18 mouse cellular contexts compared by ENCODE assay signal in the genomic region with DNA sequence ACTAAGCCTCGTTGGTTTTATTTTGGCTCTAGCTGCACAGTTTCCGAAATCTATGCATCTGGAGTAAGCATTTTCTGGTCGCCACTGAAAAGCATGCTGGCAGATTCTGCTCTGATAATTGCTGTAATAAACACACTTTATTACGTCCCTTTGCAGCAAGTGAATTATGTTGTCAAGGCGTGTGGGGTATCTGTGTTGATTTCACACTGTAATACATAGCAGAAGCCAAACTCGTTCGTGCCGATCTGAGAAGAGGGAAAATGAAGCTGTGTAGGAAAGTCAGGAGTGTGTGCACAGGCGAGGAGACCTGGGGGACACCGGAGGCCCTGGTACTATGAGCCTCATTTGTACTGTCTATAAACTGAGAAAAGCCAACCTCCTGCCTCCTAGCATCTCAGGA. TPM values are rescaled to one million over a fixed set of nuclear protein-coding genes. Genes with fewer than 3 reads are reported as not detected.
DNase-seq lines count a peak whose midpoint lies in the region; ATAC-seq and TF ChIP-seq lines count a peak whose summit lies in the region.
"Had no signal": no experiment of that assay in that cellular context is flagged by ENCODE, and none has a peak within 500 bp of the region (broad histone marks: within the 10 kb centered on the region; RNA-seq: fewer than 3 reads in every experiment).

No protein-coding gene starts in this region.

- no peak overlapping the region for H3K9ac ChIP-seq in hindbrain, embryonic 13.5 days
- no peak overlapping the region; the same call in 1 of the 2 replicates for H3K9ac ChIP-seq in neural tube, embryonic 13.5 days
- peak overlapping the region; percentile 6; the same call in 1 of the 2 replicates for H3K9ac ChIP-seq in hindbrain, embryonic 16.5 days (ENCODE audit: low read depth, low read length)
- no peak overlapping the region for H3K9ac ChIP-seq in lung, postnatal 0 days (replicated peaks; ENCODE audit: low read depth)

- 67% methylated on average over 10 of the region's 10 CpGs for WGBS in hindbrain, embryonic 13.5 days
- 88% methylated on average over 10 of the region's 10 CpGs for WGBS in hindbrain, embryonic 10.5 days
- 30% methylated on average over 10 of the region's 10 CpGs for WGBS in neural tube, embryonic 13.5 days
- WGBS in hindbrain, embryonic 16.5 days, result 55% methylated on average over 10 of the region's 10 CpGs
- 69% methylated on average over 10 of the region's 10 CpGs for WGBS in lung, postnatal 0 days

- no peaks in the 10 kb centered on the region for H3K27me3 ChIP-seq in hindbrain, embryonic 13.5 days
- peaks cover 20% of the 10 kb centered on the region; the same call in 1 of the 2 replicates for H3K27me3 ChIP-seq in hindbrain, embryonic 10.5 days (ENCODE audit: insufficient read depth, poor library complexity, severe bottlenecking)
- H3K27me3 ChIP-seq in neural tube, embryonic 13.5 days, result no peaks in the 10 kb centered on the region
- no peaks in the 10 kb centered on the region for H3K27me3 ChIP-seq in hindbrain, embryonic 16.5 days (replicated peaks; ENCODE audit: control insufficient read depth, insufficient read depth, low read length)
- H3K27me3 ChIP-seq in lung, postnatal 0 days (replicated peaks; ENCODE audit: insufficient read depth, low read length), result no peaks in the 10 kb centered on the region

- peaks cover 17% of the 10 kb centered on the region for H3K36me3 ChIP-seq in hindbrain, embryonic 13.5 days
- no peaks in the 10 kb centered on the region for H3K36me3 ChIP-seq in hindbrain, embryonic 10.5 days
- H3K36me3 ChIP-seq in neural tube, embryonic 13.5 days, result peaks cover 18% of the 10 kb centered on the region
- H3K36me3 ChIP-seq in hindbrain, embryonic 16.5 days (ENCODE audit: control insufficient read depth, insufficient read depth, low read length), result no peaks in the 10 kb centered on the region
- H3K36me3 ChIP-seq in lung, postnatal 0 days (ENCODE audit: insufficient read depth, low read length), result no peaks in the 10 kb centered on the region

- H3K9me3 ChIP-seq in hindbrain, embryonic 13.5 days, result no peaks in the 10 kb centered on the region
- H3K9me3 ChIP-seq in hindbrain, embryonic 10.5 days, result no peaks in the 10 kb centered on the region
- no peaks in the 10 kb centered on the region for H3K9me3 ChIP-seq in neural tube, embryonic 13.5 days
- H3K9me3 ChIP-seq in hindbrain, embryonic 16.5 days (ENCODE audit: control insufficient read depth, low read length), result no peaks in the 10 kb centered on the region
- no peaks in the 10 kb centered on the region for H3K9me3 ChIP-seq in lung, postnatal 0 days (ENCODE audit: low read length)

- no peak for DNase-seq in hindbrain, embryonic 10.5 days (ENCODE audit: low spot score)
- DNase-seq in neural tube, embryonic 10.5 days (ENCODE audit: extremely low spot score, low spot score), result no peak
- no peak for DNase-seq in embryo, embryonic 10 days (ENCODE audit: low spot score)
- DNase-seq in lung, postnatal 0 days (ENCODE audit: low spot score), result no peak
- DNase-seq: B cell, adult 2 months; cerebellum, adult 9-10 months; kidney, adult 11 months; kidney, postnatal 10 days; lung, adult 18-20 months; lung, postnatal 4 days had no signal

- H3K27ac ChIP-seq in hindbrain, embryonic 13.5 days, result peak overlapping the region; percentile 78
- H3K27ac ChIP-seq in hindbrain, embryonic 10.5 days, result no peak overlapping the region
- H3K27ac ChIP-seq in neural tube, embryonic 13.5 days (replicated peaks), result peak overlapping the region; percentile 81
- peak overlapping the region; percentile 52; the same call in 1 of the 2 replicates for H3K27ac ChIP-seq in hindbrain, embryonic 16.5 days (ENCODE audit: low read depth, low read length)
- H3K27ac ChIP-seq in lung, postnatal 0 days (ENCODE audit: low read length), result no peak overlapping the region

- peaks cover 83% of the 10 kb centered on the region for H3K4me1 ChIP-seq in hindbrain, embryonic 13.5 days (replicated peaks)
- H3K4me1 ChIP-seq in hindbrain, embryonic 10.5 days (replicated peaks), result peaks cover 74% of the 10 kb centered on the region
- H3K4me1 ChIP-seq in neural tube, embryonic 13.5 days (replicated peaks), result peaks cover 81% of the 10 kb centered on the region
- H3K4me1 ChIP-seq in hindbrain, embryonic 16.5 days (ENCODE audit: control insufficient read depth, insufficient read depth, low read depth, low read length), result peaks cover 44% of the 10 kb centered on the region
- peaks cover 14% of the 10 kb centered on the region; the same call in 1 of the 2 replicates for H3K4me1 ChIP-seq in lung, postnatal 0 days (ENCODE audit: insufficient read depth, low read depth, low read length)

- no peak for TF ChIP-seq CTCF in lung, postnatal 0 days (IDR thresholded peaks at IDR 0.05)

- no peak overlapping the region for H3K4me2 ChIP-seq in hindbrain, embryonic 13.5 days
- H3K4me2 ChIP-seq in neural tube, embryonic 13.5 days, result no peak overlapping the region
- no peak overlapping the region for H3K4me2 ChIP-seq in hindbrain, embryonic 16.5 days (ENCODE audit: low read length)
- H3K4me2 ChIP-seq in lung, postnatal 0 days (replicated peaks; ENCODE audit: low read depth, low read length), result no peak overlapping the region

- no peak overlapping the region for H3K4me3 ChIP-seq in hindbrain, embryonic 13.5 days
- H3K4me3 ChIP-seq in hindbrain, embryonic 10.5 days, result no peak overlapping the region
- H3K4me3 ChIP-seq in neural tube, embryonic 13.5 days, result no peak overlapping the region
- no peak overlapping the region for H3K4me3 ChIP-seq in hindbrain, embryonic 16.5 days (ENCODE audit: low read length)
- H3K4me3 ChIP-seq in lung, postnatal 0 days (ENCODE audit: low read depth, low read length), result no peak overlapping the region

- no peak for TF ChIP-seq EP300 in lung, postnatal 0 days (IDR thresholded peaks at IDR 0.05)

- ATAC-seq in hindbrain, embryonic 13.5 days (ENCODE audit: low FRiP score), result no peak
- ATAC-seq in neural tube, embryonic 13.5 days (ENCODE audit: low read depth), result peak; percentile 56
- 0 out of 2 replicates have a peak, but pooled peaks have one; percentile 5 for ATAC-seq in hindbrain, embryonic 16.5 days
- ATAC-seq in lung, postnatal 0 days, result no peak

RNA-seq across cellular contexts. Expression of gene AC124108.1, which starts 18.1 kb away (rescaled TPM):
- 4.2 and 4.8 TPM in 2 replicates for polyA plus RNA-seq in hindbrain, embryonic 13.5 days (2015; fragmentation: Nextera tagmentation; extraction: Ambion mirVana)
- polyA plus RNA-seq in hindbrain, embryonic 10.5 days (2016; fragmentation: Nextera tagmentation; extraction: Ambion mirVana), result 1.6 and 2.8 TPM in 2 replicates
- 2.7 and 3.5 TPM in 2 replicates for polyA plus RNA-seq in neural tube, embryonic 13.5 days (2015; fragmentation: Nextera tagmentation; extraction: Ambion mirVana)
- 1.8 and 2.3 TPM in 2 replicates for polyA plus RNA-seq in hindbrain, embryonic 16.5 days (2015; fragmentation: Nextera tagmentation; extraction: Ambion mirVana)
- polyA plus RNA-seq in lung, postnatal 0 days (2015; fragmentation: Nextera tagmentation; extraction: Ambion mirVana), result not detected in 2 replicates
- polyA plus RNA-seq: heart, embryonic 16.5 days; liver, adult 2 months; small intestine, adult 2 months had no signal

RNA-seq across cellular contexts. Expression of gene Lemd1, which starts 18.2 kb away (rescaled TPM):
- 24.8 and 25.7 TPM in 2 replicates for polyA plus RNA-seq in hindbrain, embryonic 13.5 days (2015; fragmentation: Nextera tagmentation; extraction: Ambion mirVana)
- 2.6 and 7.7 TPM in 2 replicates for polyA plus RNA-seq in hindbrain, embryonic 10.5 days (2016; fragmentation: Nextera tagmentation; extraction: Ambion mirVana)
- 19.1 and 22.6 TPM in 2 replicates for polyA plus RNA-seq in neural tube, embryonic 13.5 days (2015; fragmentation: Nextera tagmentation; extraction: Ambion mirVana)
- 11.4 and 14.0 TPM in 2 replicates for polyA plus RNA-seq in hindbrain, embryonic 16.5 days (2015; fragmentation: Nextera tagmentation; extraction: Ambion mirVana)
- 0.79 TPM in 1 of 2 replicates, not detected in the other for polyA plus RNA-seq in lung, postnatal 0 days (2015; fragmentation: Nextera tagmentation; extraction: Ambion mirVana)
- polyA plus RNA-seq: heart, embryonic 16.5 days; liver, adult 2 months had no signal

RNA-seq across cellular contexts. Expression of gene Gm10188, which starts 20.2 kb away (rescaled TPM):
- 0.63 and 0.95 TPM in 2 replicates for polyA plus RNA-seq in hindbrain, embryonic 13.5 days (2015; fragmentation: Nextera tagmentation; extraction: Ambion mirVana)
- polyA plus RNA-seq in hindbrain, embryonic 10.5 days (2016; fragmentation: Nextera tagmentation; extraction: Ambion mirVana), result 0.24 and 0.31 TPM in 2 replicates
- not detected in 2 replicates for polyA plus RNA-seq in neural tube, embryonic 13.5 days (2015; fragmentation: Nextera tagmentation; extraction: Ambion mirVana)
- polyA plus RNA-seq in hindbrain, embryonic 16.5 days (2015; fragmentation: Nextera tagmentation; extraction: Ambion mirVana), result not detected in 2 replicates
- polyA plus RNA-seq in lung, postnatal 0 days (2015; fragmentation: Nextera tagmentation; extraction: Ambion mirVana), result not detected in 2 replicates
- polyA plus RNA-seq: cortical plate, adult 2 months; embryonic facial prominence, embryonic 14.5 days; heart, embryonic 16.5 days; liver, adult 2 months; small intestine, adult 2 months had no signal

Comparison
In these comparisons a context has a peak if more than half of its experiments do, and no peak if none do; other contexts are left out.
1. ATAC-seq: peak in neural tube, embryonic 13.5 days (single experiment) and hindbrain, embryonic 16.5 days (single experiment); none in hindbrain, embryonic 13.5 days (single experiment) and lung, postnatal 0 days (single experiment).
2. H3K27ac ChIP-seq: peak in hindbrain, embryonic 13.5 days (single experiment), neural tube, embryonic 13.5 days (single experiment) and hindbrain, embryonic 16.5 days (single experiment); none in hindbrain, embryonic 10.5 days (single experiment) and lung, postnatal 0 days (single experiment).